Mouse (Mus musculus) liver, adult 2 months (tissue): ENCODE results near the gene Xk.
"Not testable (repeated sequence)": the region's sequence is repeated elsewhere in the genome, so short reads cannot be mapped to it uniquely, and the experiment has no call there.

Experiments used
- CTCF ChIP-seq: fragments of 200-500 bp; IDR thresholded peaks from 2 replicates; pipeline ENCODE4 v1.5.1; 2011; ENCODE audit warnings: low read depth, low read length, control low read depth
- POLR2A ChIP-seq: fragments of 200-500 bp; IDR thresholded peaks from 2 replicates; pipeline ENCODE4 v1.6.1; 2011; ENCODE audit warnings: low read length, control low read depth; ENCODE audit not compliant: insufficient read depth; ENCODE audit errors: extremely low read depth

DNA sequence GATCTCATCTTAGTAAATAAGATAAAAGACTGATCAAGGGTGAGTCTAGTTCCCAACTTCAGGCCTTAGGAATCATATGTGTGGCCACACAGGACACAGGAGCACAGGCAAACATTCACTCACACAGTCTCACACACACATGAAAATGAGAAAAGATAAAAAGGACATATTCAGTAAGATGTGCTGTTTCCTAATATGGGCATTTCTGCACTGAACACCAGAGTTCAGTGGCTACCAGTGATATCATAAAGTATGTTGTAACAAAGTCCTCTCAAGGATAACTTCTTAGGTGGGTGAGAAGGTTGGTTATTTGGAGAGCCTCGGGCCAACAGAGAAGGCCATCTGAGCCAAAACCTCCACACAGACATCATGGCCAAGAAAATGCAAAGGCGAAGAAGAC, 77.8 kb downstream of the Xk start, which contains the start of gene H2al1k:
- TF ChIP-seq POLR2A, CTCF: not testable (repeated sequence)
